Mouse (Mus musculus): ENCODE data around the gene Vcam1. TPM values are rescaled to one million over a fixed set of nuclear protein-coding genes. Genes with fewer than 3 reads are reported as not detected.

Gene Vcam1
- polyA plus RNA-seq, 1 experiment: 51.8 TPM

DNA sequence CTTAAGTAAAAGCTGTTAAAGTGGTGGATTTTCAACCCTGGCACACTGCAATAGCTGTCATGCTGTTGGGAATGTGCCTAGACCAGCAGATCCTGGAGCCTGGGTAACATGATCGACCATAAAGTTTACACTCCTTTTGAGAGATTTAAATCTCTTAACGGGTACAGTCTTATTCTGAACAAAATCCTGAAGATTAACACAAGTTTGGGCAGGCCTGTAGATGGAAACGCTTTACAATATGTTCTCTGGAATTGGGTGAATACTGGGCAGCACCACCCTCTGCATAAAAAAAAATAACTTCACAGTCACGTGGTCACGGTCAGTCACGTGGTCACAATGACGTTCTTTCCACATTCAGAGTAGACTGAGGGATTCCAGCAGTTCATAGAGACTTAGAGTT is 10.3 kb downstream of the Vcam1 start:
- no peaks in the 10 kb centered on the region for H3K36me3 ChIP-seq (ENCODE audit: control insufficient read depth, insufficient read depth, low read length)
- DNase-seq (ENCODE audit: low read depth in 1 of 2, low spot score in 2 of 2): no peak
- 85% methylated on average over 7 of the region's 7 CpGs for WGBS

DNA sequence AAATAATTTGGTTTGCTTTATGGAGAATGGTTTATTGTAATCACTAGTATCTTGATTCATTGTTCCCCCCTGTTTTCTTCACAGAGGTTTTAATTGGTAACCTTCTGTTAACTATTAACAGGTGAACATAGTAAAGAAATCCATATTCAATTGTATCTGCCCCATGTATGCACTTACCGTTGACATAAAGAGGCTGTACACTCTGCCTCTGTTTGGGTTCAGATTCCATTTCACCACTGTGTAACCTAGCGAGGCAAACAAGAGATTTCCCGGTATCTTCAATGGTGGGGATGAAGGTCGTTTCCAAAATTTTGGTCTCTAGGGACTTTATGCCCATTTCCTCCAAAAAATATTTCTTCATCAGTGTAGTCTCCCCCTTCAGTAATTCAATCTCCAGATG is 12.4 kb downstream of the Vcam1 start:
- Histone ChIP-seq H3K4me3 (ENCODE audit: extremely low read depth, insufficient read depth, insufficient read length) (no peak overlapping the region), H3K36me3 (ENCODE audit: control insufficient read depth, insufficient read depth, low read length) (no peaks in the 10 kb centered on the region), H3K27ac (ENCODE audit: insufficient read depth, low read length) (no peak overlapping the region), H3K27me3 (ENCODE audit: control insufficient read depth, insufficient read depth, low read length) (no peaks in the 10 kb centered on the region), H3K4me1 (ENCODE audit: control insufficient read depth, insufficient read depth, insufficient read length) (no peaks in the 10 kb centered on the region)
- no peak for TF ChIP-seq POLR2A (IDR thresholded peaks at IDR 0.05; ENCODE audit: low read depth, low read length)
- DNase-seq (ENCODE audit: low read depth in 1 of 2, low spot score in 2 of 2): no peak
- WGBS: 85% methylated on average over 4 of the region's 4 CpGs

More for the DNA sequence above, 10.3 kb downstream of the Vcam1 start:
- no peaks in the 10 kb centered on the region for H3K27me3 ChIP-seq (ENCODE audit: control insufficient read depth, insufficient read depth, low read length)
- TF ChIP-seq POLR2A (IDR thresholded peaks at IDR 0.05; ENCODE audit: low read depth, low read length) (no peak), CTCF (IDR thresholded peaks at IDR 0.05; ENCODE audit: extremely low read depth, insufficient read depth, insufficient read length, insufficient replicate concordance) (no peak)
- H3K4me3 ChIP-seq (ENCODE audit: extremely low read depth, insufficient read depth, insufficient read length): no peak overlapping the region
- H3K4me1 ChIP-seq (ENCODE audit: control insufficient read depth, insufficient read depth, insufficient read length): no peaks in the 10 kb centered on the region
- no peak overlapping the region for H3K27ac ChIP-seq (ENCODE audit: insufficient read depth, low read length)

DNA sequence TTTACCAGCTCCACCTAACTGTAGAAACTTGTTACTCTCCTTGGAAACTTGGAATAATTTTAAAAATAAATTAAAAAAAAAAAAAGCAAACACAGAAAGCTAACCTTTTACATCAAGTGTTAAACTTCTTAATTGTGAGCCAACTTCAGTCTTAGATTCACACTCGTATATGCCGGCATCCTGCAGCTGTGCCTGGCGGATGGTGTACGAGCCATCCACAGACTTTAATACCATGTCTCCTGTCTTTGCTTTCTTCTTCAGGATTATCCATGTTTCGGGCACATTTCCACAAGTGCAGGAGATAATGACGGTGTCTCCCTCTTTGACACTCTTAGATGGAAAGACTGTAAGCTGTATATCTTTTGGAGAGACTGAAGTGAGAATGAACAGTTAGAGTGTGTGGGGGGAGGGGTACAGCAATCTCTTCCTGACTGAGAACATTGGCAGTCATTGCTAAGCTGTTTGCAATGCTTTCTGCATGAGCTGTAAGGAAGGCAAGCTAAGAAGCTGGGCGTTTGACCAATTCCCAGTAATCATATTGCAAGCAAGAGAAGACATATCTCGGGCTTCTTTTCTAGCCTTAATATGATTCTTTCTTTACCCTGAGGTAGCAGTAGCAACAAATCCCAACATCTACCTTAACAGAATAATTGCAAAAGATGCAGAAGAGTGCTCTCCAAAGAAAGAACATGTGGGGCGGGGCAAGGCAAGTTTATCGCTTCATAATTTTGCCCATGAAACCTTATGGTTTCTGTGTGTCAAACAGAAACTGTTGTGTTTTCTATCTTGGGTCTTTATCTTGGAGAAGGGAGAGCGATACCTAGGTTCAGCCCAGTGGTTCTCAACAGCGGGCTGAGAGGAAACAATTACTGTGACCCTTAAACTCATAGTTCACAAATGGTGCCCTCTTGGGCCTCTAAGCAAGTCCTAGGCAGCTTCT is 15.0 kb downstream of the Vcam1 start:
- 0 out of 2 replicates have a peak overlapping the region, but pooled peaks have one; percentile 9 for H3K27ac ChIP-seq (ENCODE audit: insufficient read depth, low read length)
- H3K36me3 ChIP-seq (ENCODE audit: control insufficient read depth, insufficient read depth, low read length): no peaks in the 10 kb centered on the region
- no peak for DNase-seq (ENCODE audit: low read depth in 1 of 2, low spot score in 2 of 2)
- H3K4me1 ChIP-seq (ENCODE audit: control insufficient read depth, insufficient read depth, insufficient read length): no peaks in the 10 kb centered on the region
- 83% methylated on average over 12 of the region's 12 CpGs for WGBS
- H3K4me3 ChIP-seq (ENCODE audit: extremely low read depth, insufficient read depth, insufficient read length): no peak overlapping the region
- TF ChIP-seq CTCF (IDR thresholded peaks at IDR 0.05; ENCODE audit: extremely low read depth, insufficient read depth, insufficient read length, insufficient replicate concordance) (no peak), POLR2A (IDR thresholded peaks at IDR 0.05; ENCODE audit: low read depth, low read length) (no peak)
- H3K27me3 ChIP-seq (ENCODE audit: control insufficient read depth, insufficient read depth, low read length): no peaks in the 10 kb centered on the region

DNA sequence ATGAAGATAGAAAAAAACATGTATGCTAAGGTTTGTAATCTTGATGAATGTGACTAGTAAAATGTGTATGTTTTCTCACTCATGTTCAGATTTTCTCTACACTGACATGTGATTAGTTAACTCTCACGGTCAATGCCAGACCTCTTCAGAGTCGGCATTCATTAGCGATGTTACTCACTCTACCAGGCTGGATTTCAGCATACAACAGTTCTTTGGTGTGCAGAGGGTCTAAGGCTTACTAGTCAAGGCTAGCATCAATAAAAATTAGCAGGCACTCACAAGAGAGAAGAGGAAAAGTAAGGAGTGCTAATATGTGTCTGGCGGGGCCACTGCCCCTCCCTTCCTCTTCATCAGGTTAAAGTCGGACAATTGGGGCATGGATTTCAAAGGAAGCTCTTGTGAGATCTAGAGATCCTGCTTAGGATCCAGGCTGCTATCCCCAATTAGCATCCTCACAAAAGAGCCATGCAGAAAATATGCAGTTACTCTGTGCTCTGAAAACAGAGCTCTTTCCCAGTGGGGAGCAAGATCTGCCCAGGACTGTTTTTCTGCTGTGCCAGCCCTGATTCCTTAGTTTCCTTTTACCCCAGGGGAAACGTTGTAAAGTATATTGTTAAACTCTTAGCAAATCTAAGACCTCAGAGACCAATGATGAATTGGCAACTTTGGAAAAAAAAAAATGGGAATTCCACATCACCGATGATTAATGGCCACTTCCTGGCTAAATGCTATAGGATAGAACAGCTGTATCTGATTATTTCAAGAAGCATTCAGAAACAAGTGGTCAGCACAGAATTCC is 15.8 kb downstream of the Vcam1 start:
- WGBS: 55% methylated on average over 7 of the region's 7 CpGs
- Histone ChIP-seq H3K36me3 (ENCODE audit: control insufficient read depth, insufficient read depth, low read length) (no peaks in the 10 kb centered on the region), H3K27ac (ENCODE audit: insufficient read depth, low read length) (no peak overlapping the region), H3K4me1 (ENCODE audit: control insufficient read depth, insufficient read depth, insufficient read length) (no peaks in the 10 kb centered on the region), H3K27me3 (ENCODE audit: control insufficient read depth, insufficient read depth, low read length) (no peaks in the 10 kb centered on the region), H3K4me3 (ENCODE audit: extremely low read depth, insufficient read depth, insufficient read length) (no peak overlapping the region)
- no peak for DNase-seq (ENCODE audit: low read depth in 1 of 2, low spot score in 2 of 2)
- TF ChIP-seq CTCF (IDR thresholded peaks at IDR 0.05; ENCODE audit: extremely low read depth, insufficient read depth, insufficient read length, insufficient replicate concordance) (no peak), POLR2A (IDR thresholded peaks at IDR 0.05; ENCODE audit: low read depth, low read length) (no peak)

DNA sequence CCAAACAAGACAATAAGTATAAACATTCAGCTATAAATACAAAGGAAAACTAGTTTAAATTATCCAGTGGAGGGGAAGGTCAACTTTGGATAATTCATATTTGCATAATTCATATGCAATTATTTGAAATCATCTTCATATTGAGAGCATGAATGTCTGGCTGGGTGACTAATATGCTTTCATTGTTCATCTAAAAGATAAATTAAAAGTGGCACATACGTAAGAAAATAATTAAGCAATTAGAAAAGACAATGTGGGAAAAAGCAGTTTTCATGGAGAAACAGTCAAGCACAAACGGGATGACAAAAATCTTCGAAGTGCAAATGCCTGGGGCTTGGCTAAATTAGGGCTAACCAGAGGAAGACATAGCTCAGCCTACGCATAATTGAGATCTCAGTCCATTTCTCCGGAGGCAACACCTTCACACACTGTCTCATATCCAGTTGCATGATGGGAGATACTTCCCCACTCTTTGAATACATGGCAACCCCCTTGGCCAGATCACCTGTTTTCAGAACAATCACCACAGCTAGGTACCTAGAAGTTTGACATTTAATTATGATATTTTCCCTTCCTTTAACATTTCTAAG is 16.6 kb downstream of the Vcam1 start:
- Histone ChIP-seq H3K4me3 (ENCODE audit: extremely low read depth, insufficient read depth, insufficient read length) (no peak overlapping the region), H3K4me1 (ENCODE audit: control insufficient read depth, insufficient read depth, insufficient read length) (no peaks in the 10 kb centered on the region), H3K27me3 (ENCODE audit: control insufficient read depth, insufficient read depth, low read length) (no peaks in the 10 kb centered on the region), H3K27ac (ENCODE audit: insufficient read depth, low read length) (no peak overlapping the region), H3K36me3 (ENCODE audit: control insufficient read depth, insufficient read depth, low read length) (no peaks in the 10 kb centered on the region)
- DNase-seq (ENCODE audit: low read depth in 1 of 2, low spot score in 2 of 2): no peak
- TF ChIP-seq CTCF (IDR thresholded peaks at IDR 0.05; ENCODE audit: extremely low read depth, insufficient read depth, insufficient read length, insufficient replicate concordance): no peak
- TF ChIP-seq POLR2A (IDR thresholded peaks at IDR 0.05; ENCODE audit: low read depth, low read length): no peak
- 89% methylated on average over 5 of the region's 5 CpGs for WGBS

DNA sequence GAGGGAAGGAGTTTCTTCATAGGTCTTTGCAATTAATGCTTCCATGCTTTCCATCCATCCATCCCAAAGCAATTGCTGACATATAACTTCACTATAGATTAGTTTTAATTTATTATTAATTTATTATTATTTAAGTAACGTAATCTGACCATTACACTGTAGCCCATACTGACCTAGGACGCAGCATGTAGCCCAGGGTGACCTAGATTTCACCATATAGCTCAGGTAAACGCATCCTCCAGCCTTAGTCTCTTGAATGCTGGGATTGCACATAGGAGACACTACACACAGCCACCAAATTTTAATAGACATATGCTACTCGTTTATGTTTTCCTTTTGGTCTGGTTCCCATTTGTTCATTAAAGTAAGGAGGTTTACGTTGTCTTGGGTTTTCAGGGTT is 23.8 kb downstream of the Vcam1 start:
- no peak for DNase-seq (ENCODE audit: low read depth in 1 of 2, low spot score in 2 of 2)
- TF ChIP-seq CTCF (IDR thresholded peaks at IDR 0.05; ENCODE audit: extremely low read depth, insufficient read depth, insufficient read length, insufficient replicate concordance): no peak
- no peak for TF ChIP-seq POLR2A (IDR thresholded peaks at IDR 0.05; ENCODE audit: low read depth, low read length)
- no peaks in the 10 kb centered on the region for H3K4me1 ChIP-seq (ENCODE audit: control insufficient read depth, insufficient read depth, insufficient read length)
- 87% methylated on average over 5 of the region's 5 CpGs for WGBS
- no peak overlapping the region for H3K4me3 ChIP-seq (ENCODE audit: extremely low read depth, insufficient read depth, insufficient read length)
- H3K36me3 ChIP-seq (ENCODE audit: control insufficient read depth, insufficient read depth, low read length): no peaks in the 10 kb centered on the region
- no peaks in the 10 kb centered on the region for H3K27me3 ChIP-seq (ENCODE audit: control insufficient read depth, insufficient read depth, low read length)
- no peak overlapping the region for H3K27ac ChIP-seq (ENCODE audit: insufficient read depth, low read length)
